Mouse (Mus musculus): ENCODE data around the gene Atp8b5. TPM values are rescaled to one million over a fixed set of nuclear protein-coding genes. Genes with fewer than 3 reads are reported as not detected.

Gene Atp8b5
- polyA plus RNA-seq, 1 experiment from 2014 or later, result 0.74 TPM

- H3K36me3 ChIP-seq, result no peaks in the 10 kb centered on the region
- no peak overlapping the region for H3K9ac ChIP-seq
- H3K9me3 ChIP-seq, result no peaks in the 10 kb centered on the region
- H3K27ac ChIP-seq (replicated peaks), result no peak overlapping the region
- H3K4me3 ChIP-seq, result no peak overlapping the region
- ATAC-seq (ENCODE audit: low FRiP score, low read depth), result no peak
- no peak overlapping the region for H3K4me2 ChIP-seq
- peaks cover 5% of the 10 kb centered on the region; the same call in 1 of the 2 replicates for H3K4me1 ChIP-seq (replicated peaks)
- H3K27me3 ChIP-seq, result no peaks in the 10 kb centered on the region
- WGBS, result 85% methylated on average over 2 of the region's 2 CpGs
These were observed 122.4 kb downstream of the Atp8b5 start for GRCm38 (mm10) chr4:43389390-43389789.

- no peak overlapping the region for H3K9ac ChIP-seq
- no peak overlapping the region for H3K4me2 ChIP-seq
- WGBS, result 71% methylated on average over 9 of the region's 9 CpGs
- no peak overlapping the region for H3K27ac ChIP-seq (replicated peaks)
- peaks cover under 1% of the 10 kb centered on the region; the same call in 1 of the 2 replicates for H3K4me1 ChIP-seq (replicated peaks)
- ATAC-seq (ENCODE audit: low FRiP score, low read depth), result no peak
- H3K27me3 ChIP-seq, result no peaks in the 10 kb centered on the region
- no peak overlapping the region for H3K4me3 ChIP-seq
- no peaks in the 10 kb centered on the region for H3K9me3 ChIP-seq
- H3K36me3 ChIP-seq, result no peaks in the 10 kb centered on the region
These were observed 123.0 kb downstream of the Atp8b5 start for GRCm38 (mm10) chr4:43389845-43390440.

GRCm38 (mm10) chr4:43391521-43392050, 124.6 kb downstream of the Atp8b5 start:
- H3K4me1 ChIP-seq (replicated peaks), result no peaks in the 10 kb centered on the region; the same call in 1 of the 2 replicates
- no peak for ATAC-seq (ENCODE audit: low FRiP score, low read depth)
- H3K27me3 ChIP-seq, result no peaks in the 10 kb centered on the region
- no peak overlapping the region for H3K4me2 ChIP-seq
- H3K27ac ChIP-seq (replicated peaks), result no peak overlapping the region
- no peaks in the 10 kb centered on the region for H3K36me3 ChIP-seq
- 78% methylated on average over 3 of the region's 3 CpGs for WGBS
- H3K4me3 ChIP-seq, result no peak overlapping the region
- no peak overlapping the region for H3K9ac ChIP-seq
- no peaks in the 10 kb centered on the region for H3K9me3 ChIP-seq

- no peaks in the 10 kb centered on the region for H3K36me3 ChIP-seq
- no peak for ATAC-seq (ENCODE audit: low FRiP score, low read depth)
- H3K9ac ChIP-seq, result no peak overlapping the region
- 75% methylated on average over 15 of the region's 15 CpGs for WGBS
- peak overlapping the region; percentile 0; the same call in 1 of the 2 replicates for H3K27ac ChIP-seq (replicated peaks)
- H3K4me2 ChIP-seq, result no peak overlapping the region
- H3K9me3 ChIP-seq, result no peaks in the 10 kb centered on the region
- peaks cover 18% of the 10 kb centered on the region for H3K4me1 ChIP-seq (replicated peaks)
- no peak overlapping the region for H3K4me3 ChIP-seq
- no peaks in the 10 kb centered on the region for H3K27me3 ChIP-seq
These were observed 127.5 kb downstream of the Atp8b5 start for GRCm38 (mm10) chr4:43394345-43394891.

GRCm38 (mm10) chr4:43395147-43395546, 128.2 kb downstream of the Atp8b5 start:
- H3K9me3 ChIP-seq, result no peaks in the 10 kb centered on the region
- H3K4me3 ChIP-seq, result no peak overlapping the region
- 91% methylated on average over 5 of the region's 5 CpGs for WGBS
- H3K27me3 ChIP-seq, result no peaks in the 10 kb centered on the region
- H3K9ac ChIP-seq, result no peak overlapping the region
- H3K4me2 ChIP-seq, result no peak overlapping the region
- no peak for ATAC-seq (ENCODE audit: low FRiP score, low read depth)
- peak overlapping the region; percentile 0 for H3K27ac ChIP-seq (replicated peaks)
- peaks cover 23% of the 10 kb centered on the region for H3K4me1 ChIP-seq (replicated peaks)
- no peaks in the 10 kb centered on the region for H3K36me3 ChIP-seq

GRCm38 (mm10) chr4:43395836-43396235, 128.9 kb downstream of the Atp8b5 start:
- 77% methylated on average over 9 of the region's 9 CpGs for WGBS
- Histone ChIP-seq H3K9ac (no peak overlapping the region), H3K4me2 (no peak overlapping the region), H3K9me3 (no peaks in the 10 kb centered on the region), H3K27me3 (no peaks in the 10 kb centered on the region), H3K4me1 (replicated peaks) (peaks cover 23% of the 10 kb centered on the region), H3K27ac (replicated peaks) (no peak overlapping the region), H3K4me3 (no peak overlapping the region), H3K36me3 (no peaks in the 10 kb centered on the region)
- no peak for ATAC-seq (ENCODE audit: low FRiP score, low read depth)

- Histone ChIP-seq H3K9ac (no peak overlapping the region), H3K27ac (replicated peaks) (no peak overlapping the region), H3K4me3 (no peak overlapping the region), H3K4me1 (replicated peaks) (peaks cover 27% of the 10 kb centered on the region), H3K4me2 (no peak overlapping the region), H3K36me3 (no peaks in the 10 kb centered on the region), H3K9me3 (no peaks in the 10 kb centered on the region), H3K27me3 (no peaks in the 10 kb centered on the region)
- no peak for ATAC-seq (ENCODE audit: low FRiP score, low read depth)
- WGBS, result 86% methylated on average over 5 of the region's 5 CpGs
These were observed 129.4 kb downstream of the Atp8b5 start for GRCm38 (mm10) chr4:43396381-43396780.

- Histone ChIP-seq H3K4me1 (replicated peaks) (peaks cover 27% of the 10 kb centered on the region), H3K9me3 (no peaks in the 10 kb centered on the region), H3K4me2 (no peak overlapping the region), H3K27me3 (no peaks in the 10 kb centered on the region), H3K36me3 (no peaks in the 10 kb centered on the region), H3K4me3 (no peak overlapping the region), H3K9ac (no peak overlapping the region), H3K27ac (replicated peaks) (peak overlapping the region; percentile 57)
- 65% methylated on average over 4 of the region's 4 CpGs for WGBS
- no peak for ATAC-seq (ENCODE audit: low FRiP score, low read depth)
These were observed 131.1 kb downstream of the Atp8b5 start for GRCm38 (mm10) chr4:43398014-43398413.

- Histone ChIP-seq H3K9me3 (no peaks in the 10 kb centered on the region), H3K27ac (replicated peaks) (peak overlapping the region; percentile 1), H3K36me3 (no peaks in the 10 kb centered on the region), H3K4me3 (no peak overlapping the region), H3K27me3 (no peaks in the 10 kb centered on the region), H3K4me1 (replicated peaks) (peaks cover 27% of the 10 kb centered on the region), H3K9ac (no peak overlapping the region), H3K4me2 (peak overlapping the region; percentile 9)
- ATAC-seq (ENCODE audit: low FRiP score, low read depth), result peak; percentile 55; the same call in 1 of the 2 replicates
- WGBS, result 45% methylated on average over 17 of the region's 17 CpGs
These were observed 131.9 kb downstream of the Atp8b5 start for GRCm38 (mm10) chr4:43398829-43399331.

- no peaks in the 10 kb centered on the region for H3K27me3 ChIP-seq
- peaks cover 27% of the 10 kb centered on the region for H3K4me1 ChIP-seq (replicated peaks)
- H3K9me3 ChIP-seq, result no peaks in the 10 kb centered on the region
- WGBS, result 74% methylated on average over 31 of the region's 31 CpGs
- no peak for ATAC-seq (ENCODE audit: low FRiP score, low read depth)
- H3K36me3 ChIP-seq, result no peaks in the 10 kb centered on the region
- peak overlapping the region; percentile 9 for H3K4me2 ChIP-seq
- H3K27ac ChIP-seq (replicated peaks), result peak overlapping the region; percentile 1; the same call in 1 of the 2 replicates
- no peak overlapping the region for H3K4me3 ChIP-seq
- no peak overlapping the region for H3K9ac ChIP-seq
These were observed 132.6 kb downstream of the Atp8b5 start for GRCm38 (mm10) chr4:43399391-43400131.

- Histone ChIP-seq H3K9ac (no peak overlapping the region), H3K9me3 (no peaks in the 10 kb centered on the region), H3K36me3 (no peaks in the 10 kb centered on the region), H3K4me1 (replicated peaks) (peaks cover 36% of the 10 kb centered on the region), H3K4me3 (no peak overlapping the region), H3K4me2 (no peak overlapping the region), H3K27me3 (no peaks in the 10 kb centered on the region), H3K27ac (replicated peaks) (no peak overlapping the region)
- ATAC-seq (ENCODE audit: low FRiP score, low read depth), result no peak
- WGBS, result 34% methylated on average over 10 of the region's 10 CpGs
These were observed 134.0 kb downstream of the Atp8b5 start for GRCm38 (mm10) chr4:43400976-43401375.

- Histone ChIP-seq H3K27me3 (no peaks in the 10 kb centered on the region), H3K4me2 (no peak overlapping the region), H3K9ac (no peak overlapping the region), H3K27ac (replicated peaks) (no peak overlapping the region), H3K9me3 (no peaks in the 10 kb centered on the region), H3K4me3 (no peak overlapping the region), H3K4me1 (replicated peaks) (peaks cover 37% of the 10 kb centered on the region), H3K36me3 (no peaks in the 10 kb centered on the region)
- no peak for ATAC-seq (ENCODE audit: low FRiP score, low read depth)
- 86% methylated on average over 10 of the region's 10 CpGs for WGBS
These were observed 134.5 kb downstream of the Atp8b5 start for GRCm38 (mm10) chr4:43401486-43401885.

Data from hindbrain, embryonic 15.5 days (tissue).